ENCODE assay signal across 8 mouse cellular contexts in the genomic region with DNA sequence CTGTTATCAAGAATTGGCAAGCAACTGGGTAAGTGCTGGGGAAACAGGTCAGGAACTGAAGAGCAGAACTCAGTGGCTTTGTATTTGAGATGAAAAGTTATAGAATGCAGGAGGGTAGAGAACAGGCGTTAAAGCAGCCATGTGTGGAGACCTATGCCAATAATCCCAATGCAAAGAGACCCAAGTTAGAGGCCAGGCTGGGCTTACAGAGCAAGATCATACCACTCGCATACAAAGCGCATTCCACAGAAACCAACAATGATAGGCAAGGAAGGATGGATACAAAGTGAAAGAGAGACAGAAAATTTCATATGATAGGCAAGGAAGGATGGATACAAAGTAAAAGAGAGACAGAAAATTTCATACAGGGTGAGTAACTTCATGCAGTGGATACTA. TPM values are rescaled to one million over a fixed set of nuclear protein-coding genes. Genes with fewer than 3 reads are reported as not detected.
DNase-seq lines count a peak whose midpoint lies in the region; ATAC-seq lines count a peak whose summit lies in the region.

No protein-coding gene starts in this region.

- 75% methylated on average over 3 of the region's 3 CpGs for WGBS in kidney, embryonic 14.5 days
- WGBS in embryonic facial prominence, embryonic 13.5 days = 62% methylated on average over 3 of the region's 3 CpGs
- 75% methylated on average over 3 of the region's 3 CpGs for WGBS in hindbrain, embryonic 16.5 days
- WGBS in midbrain, embryonic 16.5 days = 63% methylated on average over 3 of the region's 3 CpGs

- no peak overlapping the region for H3K9ac ChIP-seq in kidney, embryonic 14.5 days (ENCODE audit: low read depth, low read length)
- peak overlapping the region; percentile 94; the same call in 1 of the 2 replicates for H3K9ac ChIP-seq in embryonic facial prominence, embryonic 13.5 days
- H3K9ac ChIP-seq in hindbrain, embryonic 16.5 days (ENCODE audit: low read depth, low read length) = no peak overlapping the region
- H3K9ac ChIP-seq in midbrain, embryonic 16.5 days (ENCODE audit: low read depth, low read length) = no peak overlapping the region

- H3K4me2 ChIP-seq in kidney, embryonic 14.5 days (replicated peaks; ENCODE audit: low read depth, low read length) = no peak overlapping the region
- H3K4me2 ChIP-seq in embryonic facial prominence, embryonic 13.5 days = peak overlapping the region; percentile 65; the same call in 1 of the 2 replicates
- H3K4me2 ChIP-seq in hindbrain, embryonic 16.5 days (ENCODE audit: low read length) = no peak overlapping the region
- no peak overlapping the region for H3K4me2 ChIP-seq in midbrain, embryonic 16.5 days (ENCODE audit: low read length)

- H3K4me3 ChIP-seq in kidney, embryonic 14.5 days (ENCODE audit: low read length) = peak overlapping the region; percentile 97
- peak overlapping the region; percentile 93 for H3K4me3 ChIP-seq in embryonic facial prominence, embryonic 13.5 days
- no peak overlapping the region for H3K4me3 ChIP-seq in hindbrain, embryonic 16.5 days (ENCODE audit: low read length)
- H3K4me3 ChIP-seq in midbrain, embryonic 16.5 days (ENCODE audit: low read depth, low read length) = peak overlapping the region; percentile 92

- no peaks in the 10 kb centered on the region for H3K27me3 ChIP-seq in kidney, embryonic 14.5 days (ENCODE audit: control insufficient read depth, insufficient read depth, low read length)
- H3K27me3 ChIP-seq in embryonic facial prominence, embryonic 13.5 days = no peaks in the 10 kb centered on the region
- H3K27me3 ChIP-seq in hindbrain, embryonic 16.5 days (replicated peaks; ENCODE audit: control insufficient read depth, insufficient read depth, low read length) = no peaks in the 10 kb centered on the region
- H3K27me3 ChIP-seq in midbrain, embryonic 16.5 days (ENCODE audit: control insufficient read depth, insufficient read depth, low read depth, low read length) = no peaks in the 10 kb centered on the region

- no peaks in the 10 kb centered on the region for H3K9me3 ChIP-seq in kidney, embryonic 14.5 days (ENCODE audit: control insufficient read depth, low read length)
- no peaks in the 10 kb centered on the region for H3K9me3 ChIP-seq in embryonic facial prominence, embryonic 13.5 days
- H3K9me3 ChIP-seq in hindbrain, embryonic 16.5 days (ENCODE audit: control insufficient read depth, low read length) = no peaks in the 10 kb centered on the region
- no peaks in the 10 kb centered on the region for H3K9me3 ChIP-seq in midbrain, embryonic 16.5 days (replicated peaks; ENCODE audit: control insufficient read depth, low read length, poor library complexity, severe bottlenecking)

- H3K27ac ChIP-seq in kidney, embryonic 14.5 days (ENCODE audit: low read depth, low read length) = no peak overlapping the region
- H3K27ac ChIP-seq in embryonic facial prominence, embryonic 13.5 days = no peak overlapping the region
- H3K27ac ChIP-seq in hindbrain, embryonic 16.5 days (ENCODE audit: low read depth, low read length) = no peak overlapping the region
- H3K27ac ChIP-seq in midbrain, embryonic 16.5 days (ENCODE audit: low read length) = no peak overlapping the region

- DNase-seq in kidney, postnatal 4 days = no peak
- DNase-seq in left cerebral cortex, adult 18-20 months (ENCODE audit: low spot score in 2 of 2) = no peak
- no peak for DNase-seq in adrenal gland, adult 18-20 months (ENCODE audit: low spot score in 2 of 2)
- no peak for DNase-seq in ovary, postnatal 10 days (ENCODE audit: low spot score)

- peak; percentile 9; the same call in 1 of the 2 replicates for ATAC-seq in kidney, embryonic 14.5 days (ENCODE audit: low FRiP score, low TSS enrichment)
- ATAC-seq in embryonic facial prominence, embryonic 13.5 days (ENCODE audit: insufficient number of reproducible peaks, insufficient read depth, low FRiP score, low TSS enrichment, low read depth) = no peak
- ATAC-seq in hindbrain, embryonic 16.5 days = peak; percentile 27; the same call in 1 of the 2 replicates
- ATAC-seq in midbrain, embryonic 16.5 days = peak; percentile 53

- peaks cover 10% of the 10 kb centered on the region for H3K36me3 ChIP-seq in kidney, embryonic 14.5 days (ENCODE audit: control insufficient read depth, insufficient read depth, low read length)
- peaks cover 15% of the 10 kb centered on the region for H3K36me3 ChIP-seq in embryonic facial prominence, embryonic 13.5 days
- H3K36me3 ChIP-seq in hindbrain, embryonic 16.5 days (ENCODE audit: control insufficient read depth, insufficient read depth, low read length) = 0 out of 2 replicates have a peak, but pooled peaks cover 2% of the 10 kb centered on the region
- H3K36me3 ChIP-seq in midbrain, embryonic 16.5 days (ENCODE audit: control insufficient read depth, insufficient read depth, low read length) = peaks cover 5% of the 10 kb centered on the region; the same call in 1 of the 2 replicates

- H3K4me1 ChIP-seq in kidney, embryonic 14.5 days (ENCODE audit: control insufficient read depth, insufficient read depth, low read length) = peaks cover 13% of the 10 kb centered on the region
- peaks cover 21% of the 10 kb centered on the region for H3K4me1 ChIP-seq in embryonic facial prominence, embryonic 13.5 days
- peaks cover 15% of the 10 kb centered on the region for H3K4me1 ChIP-seq in hindbrain, embryonic 16.5 days (ENCODE audit: control insufficient read depth, insufficient read depth, low read depth, low read length)
- peaks cover 16% of the 10 kb centered on the region for H3K4me1 ChIP-seq in midbrain, embryonic 16.5 days (ENCODE audit: control insufficient read depth, insufficient read depth, low read length)

RNA-seq across cellular contexts. Expression of gene Cnih4, which starts 5.9 kb away (rescaled TPM):
- polyA plus RNA-seq in kidney, embryonic 14.5 days (2014; fragmentation: Nextera tagmentation; extraction: Ambion mirVana) = 127 and 163 TPM in 2 replicates
- polyA plus RNA-seq in embryonic facial prominence, embryonic 13.5 days (2015; fragmentation: Nextera tagmentation; extraction: Ambion mirVana) = 89.2 and 98.8 TPM in 2 replicates
- 52.3 and 62.4 TPM in 2 replicates for polyA plus RNA-seq in hindbrain, embryonic 16.5 days (2015; fragmentation: Nextera tagmentation; extraction: Ambion mirVana)
- 42.2 and 49.1 TPM in 2 replicates for polyA plus RNA-seq in midbrain, embryonic 16.5 days (2015; fragmentation: Nextera tagmentation; extraction: Ambion mirVana)
- 10 to 100 TPM; 28.7 to 33.3 TPM for total RNA-seq in left cerebral cortex, adult 18-20 months (2021)
- 10 to 100 TPM; 48.2 to 57.8 TPM for total RNA-seq in adrenal gland, adult 18-20 months (2021)

RNA-seq across cellular contexts. Expression of gene Nvl, which starts 6.4 kb away (rescaled TPM):
- 37.7 and 41.1 TPM in 2 replicates for polyA plus RNA-seq in kidney, embryonic 14.5 days (2014; fragmentation: Nextera tagmentation; extraction: Ambion mirVana)
- polyA plus RNA-seq in embryonic facial prominence, embryonic 13.5 days (2015; fragmentation: Nextera tagmentation; extraction: Ambion mirVana) = 51.6 and 55.4 TPM in 2 replicates
- 36.7 and 43.1 TPM in 2 replicates for polyA plus RNA-seq in hindbrain, embryonic 16.5 days (2015; fragmentation: Nextera tagmentation; extraction: Ambion mirVana)
- 48.6 and 50.3 TPM in 2 replicates for polyA plus RNA-seq in midbrain, embryonic 16.5 days (2015; fragmentation: Nextera tagmentation; extraction: Ambion mirVana)
- 10 to 100 TPM; 30.0 to 31.9 TPM for total RNA-seq in left cerebral cortex, adult 18-20 months (2021)
- 10 to 100 TPM; 17.4 to 19.2 TPM for total RNA-seq in adrenal gland, adult 18-20 months (2021)
